ENCODE assay signal across 24 mouse cellular contexts in the genomic region with DNA sequence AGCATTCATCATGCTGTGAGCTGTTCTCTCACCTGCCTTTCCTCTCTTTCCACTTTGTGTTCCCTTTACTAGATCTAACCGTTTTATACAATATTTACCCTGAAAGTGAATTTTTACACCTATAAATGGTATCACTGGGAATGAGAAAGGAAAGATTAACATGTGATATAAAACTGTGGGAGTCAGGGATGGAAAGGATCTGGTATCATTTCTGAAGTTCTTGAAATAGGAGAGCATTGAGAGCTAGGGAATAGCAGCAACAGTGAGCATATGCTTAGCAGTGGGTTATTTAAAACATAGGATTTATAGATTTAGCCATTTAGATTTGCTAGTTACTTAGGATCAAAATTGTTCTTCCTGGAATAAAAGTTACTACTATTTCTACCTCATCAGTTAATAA. TPM values are rescaled to one million over a fixed set of nuclear protein-coding genes. Genes with fewer than 3 reads are reported as not detected.
"Had no signal": no experiment of that assay in that cellular context is flagged by ENCODE, and none has a peak within 500 bp of the region (broad histone marks: within the 10 kb centered on the region; RNA-seq: fewer than 3 reads in every experiment).

No protein-coding gene starts in this region.

- H3K27ac ChIP-seq: midbrain, embryonic 10.5 days; midbrain, embryonic 12.5 days; neural tube, embryonic 13.5 days; neural tube, embryonic 15.5 days; stomach, embryonic 15.5 days; stomach, postnatal 0 days had no signal

- H3K4me1 ChIP-seq: neural tube, embryonic 15.5 days; stomach, embryonic 15.5 days had no signal

- ATAC-seq: midbrain, embryonic 16.5 days had no signal

- H3K9ac ChIP-seq: lung, embryonic 14.5 days; midbrain, embryonic 12.5 days; neural tube, embryonic 13.5 days; neural tube, embryonic 15.5 days; stomach, embryonic 15.5 days had no signal

- DNase-seq: lung, adult 18-20 months; lung, embryonic 14.5 days; lung, postnatal 10 days; lung, postnatal 4 days; midbrain, embryonic 14.5 days; retina, postnatal 1 day; right cerebral cortex, adult 18-20 months; right cerebral cortex, postnatal 25 days; right cerebral cortex, postnatal 4 days; thymus, adult 18-20 months; thymus, postnatal 14 days; thymus, postnatal 36 days had no signal

- H3K27me3 ChIP-seq: midbrain, embryonic 12.5 days; neural tube, embryonic 13.5 days; neural tube, embryonic 15.5 days; stomach, embryonic 15.5 days had no signal

- H3K4me3 ChIP-seq: midbrain, embryonic 10.5 days; midbrain, embryonic 12.5 days; myocyte; neural tube, embryonic 13.5 days; neural tube, embryonic 15.5 days; stomach, embryonic 15.5 days had no signal

- H3K9me3 ChIP-seq: midbrain, embryonic 10.5 days; midbrain, embryonic 12.5 days; neural tube, embryonic 13.5 days; neural tube, embryonic 15.5 days; stomach, embryonic 15.5 days had no signal

- H3K4me2 ChIP-seq: lung, embryonic 14.5 days; midbrain, embryonic 12.5 days; neural tube, embryonic 13.5 days; neural tube, embryonic 15.5 days; stomach, embryonic 15.5 days had no signal

RNA-seq across cellular contexts. Expression of a gene that starts 47.5 kb away (rescaled TPM):
- total RNA-seq: megakaryocyte, adult 5-6 weeks; megakaryocyte-erythroid progenitor cell, adult 5-6 weeks had no signal
- polyA plus RNA-seq: midbrain, embryonic 10.5 days; midbrain, embryonic 12.5 days; midbrain, embryonic 14.5 days; midbrain, embryonic 16.5 days; myocyte; neural tube, embryonic 11.5 days; neural tube, embryonic 13.5 days; neural tube, embryonic 15.5 days; thymus, postnatal 0 days had no signal
